Mouse (Mus musculus) heart, postnatal 14 days (tissue): ENCODE data around the gene Rab7. TPM values are rescaled to one million over a fixed set of nuclear protein-coding genes. Genes with fewer than 3 reads are reported as not detected.

Experiments
- DNase-seq, 2 experiments: peaks; one replicate each; pipeline ENCODE4 v3.0.0; 2021 to 2022
- intact Hi-C: fragments of 180-260 bp; cut with DNase I; formaldehyde crosslinking; loops from one replicate; pipeline ENCODE4 v1.15.1; 2025
- total RNA-seq, 2 experiments: library from RNA; stranded (reverse); gene quantifications; 2 replicates each; pipeline ENCODE4 v1.2.3; 2021

Rab7 gene
- total RNA-seq, 2 experiments from 2014 or later: 265 to 272 TPM

- DNase-seq: no peak
- intact Hi-C loops: no loop called here
These were observed 10.6 kb upstream of the Rab7 start for GRCm38 (mm10) chr6:88055663-88056062.

- DNase-seq: no peak
- intact Hi-C loops: no loop called here
These were observed 9.2 kb upstream of the Rab7 start for GRCm38 (mm10) chr6:88054081-88054835.

GRCm38 (mm10) chr6:88053228-88054080, 8.4 kb upstream of the Rab7 start:
- intact Hi-C loops: no loop called here
- no peak for DNase-seq

DNA sequence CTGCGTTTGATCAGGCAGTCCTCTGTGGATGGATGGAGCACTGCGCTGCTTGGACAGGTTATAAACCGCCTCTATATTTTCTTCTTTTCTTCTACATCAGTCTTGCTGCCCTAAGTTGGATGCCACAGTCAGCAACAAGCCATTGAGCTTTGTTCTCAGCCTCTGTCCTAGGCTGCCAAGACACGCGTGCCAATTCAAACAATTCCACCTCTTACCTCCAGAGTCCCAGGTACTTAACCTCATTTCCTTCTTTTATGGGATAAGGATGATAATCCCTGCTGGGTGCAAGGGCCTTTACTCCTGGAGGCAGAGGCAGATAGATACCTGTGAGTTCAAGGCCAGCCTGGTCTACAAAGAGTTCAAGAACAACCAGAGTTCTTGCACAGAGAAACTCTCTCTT, 6.1 kb upstream of the Rab7 start:
- intact Hi-C loops: no loop called here
- DNase-seq: no peak

DNA sequence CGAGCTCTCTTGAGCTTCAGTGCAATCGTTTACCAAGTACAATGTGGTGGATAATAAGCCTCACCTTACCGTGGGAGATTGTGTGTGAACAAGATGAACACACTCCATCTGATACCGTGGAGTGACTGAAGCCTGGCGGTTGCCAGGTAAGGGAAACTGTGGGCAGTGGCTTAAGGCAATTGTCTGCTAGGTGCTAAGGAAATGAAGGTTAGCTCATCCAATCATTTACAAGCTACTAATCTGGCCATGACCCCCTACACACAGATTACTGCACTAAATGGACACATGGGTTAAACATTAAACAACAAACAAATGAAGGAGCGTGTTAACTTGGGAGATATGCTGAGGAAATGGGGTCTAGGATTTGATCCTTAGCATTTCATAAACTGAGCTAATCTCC, 3.9 kb upstream of the Rab7 start:
- intact Hi-C loops: no loop called here
- no peak for DNase-seq

GRCm38 (mm10) chr6:88047853-88048252, 2.8 kb upstream of the Rab7 start:
- intact Hi-C loops: no loop called here

DNA sequence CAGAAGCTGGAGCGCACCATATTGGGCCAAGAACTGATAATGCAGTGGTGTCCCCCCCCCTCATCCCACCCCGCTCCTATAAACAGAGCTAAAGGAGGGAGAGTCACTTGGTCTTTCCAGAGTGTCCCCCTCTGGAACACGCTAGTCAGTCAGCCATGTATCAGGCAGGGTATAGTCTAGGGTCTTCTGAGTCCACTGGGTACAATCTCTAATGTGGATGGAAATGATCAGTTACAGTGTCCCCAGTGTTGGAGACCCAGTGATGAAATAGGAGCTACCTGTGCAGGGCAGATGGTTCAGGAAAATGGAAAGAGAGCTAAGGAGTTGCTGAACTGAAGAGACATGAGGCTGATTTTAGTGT, 316 bp upstream of the Rab7 start:
- intact Hi-C loops: no loop called here
- no peak for DNase-seq

More at GRCm38 (mm10) chr6:88047853-88048252, 2.8 kb upstream of the Rab7 start:
- DNase-seq: no peak

DNA sequence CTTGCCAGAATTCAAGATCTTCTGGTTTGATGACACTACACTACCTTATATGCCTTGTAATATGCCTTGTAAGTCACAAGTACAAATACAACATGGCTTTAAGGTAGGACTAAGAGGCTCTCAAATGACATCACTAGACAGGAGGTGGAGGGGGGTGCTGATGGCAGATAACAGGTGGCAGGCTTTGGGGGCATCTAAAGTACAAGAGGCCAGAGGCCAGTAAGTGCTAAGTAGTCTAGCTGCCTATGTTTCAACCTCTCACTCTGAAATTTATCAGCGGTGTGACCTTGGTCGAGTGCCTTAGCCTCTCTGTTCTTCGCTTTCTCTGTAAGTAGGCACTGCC, 865 bp downstream of the Rab7 start:
- intact Hi-C loops: no loop called here
- no peak for DNase-seq

DNA sequence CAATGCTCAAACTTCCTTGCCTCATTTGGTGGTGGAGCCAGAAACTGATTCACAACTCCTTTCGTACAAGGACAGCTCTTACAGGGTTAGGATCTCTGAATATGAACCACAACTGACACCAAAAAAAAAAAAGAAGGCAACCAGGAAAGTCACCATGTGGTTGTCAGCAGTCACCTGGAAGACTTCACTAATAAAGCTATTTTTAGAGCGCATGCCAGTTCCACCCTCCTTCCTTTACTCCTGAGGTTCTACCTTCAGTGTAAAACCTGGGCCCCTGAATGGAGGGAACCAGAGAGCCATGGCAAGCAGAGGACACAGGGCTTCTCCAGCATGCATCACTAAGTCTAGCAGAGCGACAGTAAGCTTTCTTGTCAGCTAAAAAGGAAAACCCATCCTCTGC, 2.7 kb downstream of the Rab7 start:
- DNase-seq: no peak
- intact Hi-C loops: no loop called here

GRCm38 (mm10) chr6:88041221-88041620, 3.8 kb downstream of the Rab7 start:
- peak; percentile 14 to 21 for DNase-seq

DNA sequence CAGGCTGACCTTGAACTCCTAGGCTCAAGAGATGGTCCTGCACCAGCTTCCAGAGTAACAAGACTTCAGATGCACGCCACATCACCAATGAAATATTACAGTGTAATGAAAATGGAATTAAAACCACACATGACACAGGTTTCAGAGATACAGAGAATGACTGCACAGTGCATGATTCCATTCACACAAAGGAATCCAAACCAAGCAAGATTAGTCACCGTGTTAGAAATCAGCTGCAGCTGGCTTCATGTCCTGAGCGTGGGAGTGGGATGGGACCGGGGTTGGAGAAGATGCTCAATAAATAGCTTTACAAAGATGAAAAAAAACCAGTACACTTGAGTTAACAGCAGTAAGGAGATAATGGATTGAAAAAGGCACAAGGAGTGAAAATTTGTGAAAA, 5.6 kb downstream of the Rab7 start:
- DNase-seq: no peak
- intact Hi-C loops: no loop called here

More at GRCm38 (mm10) chr6:88041221-88041620, 3.8 kb downstream of the Rab7 start:
- intact Hi-C loops: no loop called here

- intact Hi-C loops: no loop called here
- DNase-seq: no peak
These were observed 7.5 kb downstream of the Rab7 start for GRCm38 (mm10) chr6:88037471-88038045.

GRCm38 (mm10) chr6:88033504-88033903, 11.6 kb downstream of the Rab7 start:
- intact Hi-C loops: no loop called here
- DNase-seq: no peak

DNA sequence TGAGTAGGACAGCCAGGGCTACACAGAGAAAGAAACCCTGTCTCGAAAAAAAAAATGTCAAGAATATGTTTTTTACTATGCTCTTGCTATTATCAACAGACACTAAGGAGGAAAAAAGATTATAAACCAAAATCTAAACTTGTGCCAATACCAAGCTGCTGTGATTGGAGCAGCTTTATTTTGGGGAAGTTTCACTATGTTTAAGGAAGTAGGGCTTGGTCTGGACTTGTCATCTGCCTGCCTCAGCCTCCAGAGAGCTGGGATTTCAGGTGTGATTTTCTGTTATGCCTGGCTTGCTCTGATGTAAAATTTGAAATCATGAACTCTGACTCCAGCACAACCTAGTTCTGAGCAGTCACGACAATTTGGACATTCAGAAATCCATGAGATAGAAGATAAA, 14.6 kb downstream of the Rab7 start:
- intact Hi-C loops: no loop called here

DNA sequence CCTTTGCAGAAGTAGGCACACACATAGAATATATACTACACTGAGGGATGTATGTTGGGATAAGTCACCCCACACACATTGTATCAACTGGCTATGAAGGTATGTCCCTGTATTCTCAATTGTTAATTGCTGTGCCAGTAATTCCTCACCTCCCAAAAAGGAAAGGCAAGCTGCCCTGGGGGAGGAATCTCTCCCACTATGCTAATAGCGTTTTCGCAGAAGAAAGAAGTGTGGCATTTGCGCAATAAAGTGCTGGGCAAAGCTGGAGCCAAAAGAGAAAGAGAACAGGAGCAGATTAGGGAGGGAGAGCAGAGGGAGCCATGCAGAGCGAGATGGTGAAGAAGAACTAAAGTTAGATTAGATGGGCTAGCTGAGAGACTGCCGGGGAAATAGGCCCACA, 17.7 kb downstream of the Rab7 start:
- intact Hi-C loops: no loop called here

More for the DNA sequence above, 14.6 kb downstream of the Rab7 start:
- DNase-seq: no peak

DNA sequence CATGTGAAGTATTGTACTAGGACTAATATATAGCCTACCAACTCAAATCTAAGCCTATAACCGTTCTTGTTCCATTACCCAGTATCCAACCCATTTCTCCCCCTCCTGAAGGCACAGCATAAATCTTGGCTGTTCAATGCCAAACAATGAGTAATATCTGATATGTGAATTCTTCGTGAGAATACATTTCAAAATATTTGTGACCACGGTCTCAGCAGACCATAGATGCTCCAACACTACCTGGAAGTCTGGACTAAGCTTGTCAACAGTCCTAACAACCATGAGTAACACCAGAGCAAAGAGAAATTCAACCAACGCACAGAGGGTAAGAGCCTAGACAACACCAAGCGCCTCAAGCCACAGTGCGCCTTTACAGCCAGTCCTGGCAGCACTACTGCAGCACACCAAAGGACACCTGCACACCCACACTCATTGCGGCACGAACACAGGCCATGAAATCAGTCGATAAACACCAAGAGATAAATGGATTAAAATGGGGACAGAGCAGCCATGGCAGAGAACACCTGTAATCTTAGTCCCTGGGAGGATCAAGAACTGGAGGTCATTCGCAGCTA, 21.7 kb downstream of the Rab7 start:
- no peak for DNase-seq
- intact Hi-C loops: no loop called here

More for the DNA sequence above, 17.7 kb downstream of the Rab7 start:
- DNase-seq: no peak

DNA sequence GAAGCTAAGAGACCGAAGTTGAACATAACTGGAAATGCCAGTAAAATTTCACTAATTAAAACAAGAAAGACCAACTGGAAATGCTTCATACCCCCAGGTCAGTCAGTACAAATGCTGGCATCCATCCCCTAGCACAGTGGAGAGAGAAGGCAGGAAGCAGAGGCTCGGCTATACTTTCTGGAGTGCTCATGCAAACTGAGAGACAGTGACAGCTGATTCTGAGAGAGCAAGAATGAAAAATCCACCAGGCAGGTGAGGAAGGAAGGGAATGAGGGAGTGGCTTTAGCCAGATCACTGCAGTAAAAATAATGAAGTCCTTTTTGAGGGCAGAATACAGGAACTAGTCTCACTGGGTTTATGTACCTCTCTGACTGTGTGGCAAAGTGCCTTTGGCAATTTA, 25.9 kb downstream of the Rab7 start:
- no peak for DNase-seq
- intact Hi-C loops: no loop called here

DNA sequence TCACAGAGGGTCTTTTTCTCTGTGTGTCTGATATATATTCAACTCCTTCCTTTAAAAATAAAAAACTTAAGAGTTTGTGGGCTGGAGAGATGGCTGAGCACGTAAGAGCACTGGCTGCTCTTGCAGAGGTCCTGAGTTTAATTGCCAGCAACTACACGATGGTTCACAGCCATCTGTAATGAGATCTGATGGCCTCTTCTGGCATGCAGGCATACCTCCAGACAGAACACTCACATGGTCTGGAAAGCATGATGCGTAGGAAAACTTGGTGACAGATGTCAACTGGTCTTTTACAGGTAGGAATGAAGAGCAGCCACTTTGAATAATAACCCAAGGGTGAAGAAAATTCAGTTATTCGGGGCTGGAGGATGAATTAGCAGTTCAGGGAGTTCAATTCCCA, 27.2 kb downstream of the Rab7 start:
- intact Hi-C loops: no loop called here

GRCm38 (mm10) chr6:88015797-88016196, 29.3 kb downstream of the Rab7 start:
- intact Hi-C loops: no loop called here
- DNase-seq: no peak

More for the DNA sequence above, 27.2 kb downstream of the Rab7 start:
- DNase-seq: no peak

- intact Hi-C loops: no loop called here
- DNase-seq: no peak
These were observed 31.6 kb downstream of the Rab7 start for GRCm38 (mm10) chr6:88013456-88013855.

- no peak for DNase-seq
- intact Hi-C loops: no loop called here
These were observed 32.5 kb downstream of the Rab7 start for GRCm38 (mm10) chr6:88012601-88013000.
